Mouse (Mus musculus) heart, adult 2 months (tissue): Measurements from ENCODE around the gene Mettl27.

ENCODE experiments used
- EP300 ChIP-seq: fragments of 200-500 bp; IDR thresholded peaks from 2 replicates; pipeline ENCODE4 v1.6.1; 2011; ENCODE audit warnings: low read depth, low read length, control low read depth; ENCODE audit not compliant: insufficient read depth
- POLR2A ChIP-seq: fragments of 200-500 bp; IDR thresholded peaks from 2 replicates; pipeline ENCODE4 v1.6.1; 2011; ENCODE audit warnings: mild to moderate bottlenecking, low read depth, low read length, control low read depth; ENCODE audit not compliant: insufficient read depth

DNA sequence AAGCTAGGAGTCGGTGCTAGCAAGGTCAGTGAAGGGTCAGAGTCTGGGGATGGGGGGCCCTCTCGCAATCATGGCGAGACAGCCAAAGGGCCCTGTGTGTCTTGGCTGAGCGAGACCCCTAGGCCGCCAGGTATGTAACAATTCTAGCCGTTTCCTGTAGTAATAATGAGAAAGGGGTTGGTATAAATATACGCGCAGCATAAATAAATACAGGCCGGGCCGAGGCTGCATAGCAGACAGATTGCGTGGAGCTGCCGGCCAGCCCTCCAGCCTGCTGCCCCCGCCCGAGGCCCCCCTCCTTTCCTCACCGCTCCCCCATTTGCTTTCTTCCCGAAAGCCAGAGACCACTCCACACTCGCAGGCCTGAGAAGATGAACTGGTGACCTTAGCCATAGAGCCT, 34.6 kb upstream of the Mettl27 start:
- TF ChIP-seq EP300 (no peak), POLR2A (no peak)
